Mouse (Mus musculus): ENCODE measurements around the gene Hes3.

Hes3 gene

DNA sequence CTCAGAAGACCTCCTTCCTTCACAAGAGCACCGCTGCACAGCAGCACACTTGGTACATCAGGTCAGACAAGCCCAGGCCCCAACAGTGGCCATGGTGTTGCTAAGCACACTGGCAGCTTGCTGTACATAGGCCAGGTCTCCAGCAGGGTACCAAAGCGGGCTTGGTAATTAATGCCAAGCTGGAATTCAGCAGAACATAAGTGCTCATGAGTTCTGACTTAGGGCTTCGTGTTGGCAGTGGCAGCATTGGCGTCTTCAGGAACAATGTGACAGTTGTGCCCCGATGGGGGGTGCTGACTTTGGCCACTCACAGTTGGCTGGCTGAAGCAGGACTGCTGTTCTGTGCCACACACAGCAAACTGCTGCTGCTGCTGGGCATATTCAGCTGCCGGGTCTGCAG is 13.2 kb upstream of the Hes3 start:
- DNase-seq: no peak

- no peak for DNase-seq
These were observed 11.7 kb upstream of the Hes3 start for GRCm38 (mm10) chr4:152303172-152303571.

DNA sequence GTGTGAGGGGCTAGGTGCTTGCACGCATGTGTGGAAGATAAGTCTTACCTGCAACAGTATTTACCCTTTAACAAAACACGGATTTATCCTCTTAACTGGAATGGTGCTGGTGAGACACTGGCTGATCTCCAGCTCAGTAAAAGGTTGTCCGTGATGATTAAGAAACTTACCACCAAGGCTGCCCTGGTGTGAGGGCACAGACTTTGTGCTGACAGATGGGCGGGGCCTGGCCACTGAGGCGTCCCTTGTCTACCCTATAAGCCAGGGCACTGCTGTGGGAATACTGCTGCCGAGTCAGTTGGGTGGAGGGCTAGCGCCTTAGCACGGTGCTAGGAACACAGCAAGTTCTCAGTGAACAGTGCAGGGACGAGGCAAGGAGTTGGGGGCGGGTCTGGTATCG is 10.6 kb upstream of the Hes3 start:
- no peak for DNase-seq

DNA sequence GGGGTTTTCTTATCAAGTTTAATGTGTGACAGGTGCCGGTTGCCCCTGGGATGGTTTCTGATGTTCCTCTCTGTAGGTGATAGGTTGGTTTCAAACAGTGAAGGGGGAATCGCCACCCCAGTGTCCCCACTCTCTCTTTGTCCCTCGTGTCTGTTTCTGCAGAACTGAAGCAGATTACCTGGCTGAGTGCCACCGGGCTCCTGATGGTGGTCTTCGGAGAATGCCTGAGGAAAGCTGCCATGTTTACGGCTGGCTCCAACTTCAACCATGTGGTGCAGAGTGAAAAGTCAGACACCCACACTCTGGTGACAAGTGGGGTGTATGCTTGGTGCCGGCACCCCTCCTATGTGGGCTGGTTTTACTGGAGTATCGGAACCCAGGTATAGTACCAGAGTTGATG is 8.9 kb upstream of the Hes3 start:
- DNase-seq: no peak

- DNase-seq: no peak
These were observed 7.4 kb upstream of the Hes3 start for GRCm38 (mm10) chr4:152298836-152299235.

DNA sequence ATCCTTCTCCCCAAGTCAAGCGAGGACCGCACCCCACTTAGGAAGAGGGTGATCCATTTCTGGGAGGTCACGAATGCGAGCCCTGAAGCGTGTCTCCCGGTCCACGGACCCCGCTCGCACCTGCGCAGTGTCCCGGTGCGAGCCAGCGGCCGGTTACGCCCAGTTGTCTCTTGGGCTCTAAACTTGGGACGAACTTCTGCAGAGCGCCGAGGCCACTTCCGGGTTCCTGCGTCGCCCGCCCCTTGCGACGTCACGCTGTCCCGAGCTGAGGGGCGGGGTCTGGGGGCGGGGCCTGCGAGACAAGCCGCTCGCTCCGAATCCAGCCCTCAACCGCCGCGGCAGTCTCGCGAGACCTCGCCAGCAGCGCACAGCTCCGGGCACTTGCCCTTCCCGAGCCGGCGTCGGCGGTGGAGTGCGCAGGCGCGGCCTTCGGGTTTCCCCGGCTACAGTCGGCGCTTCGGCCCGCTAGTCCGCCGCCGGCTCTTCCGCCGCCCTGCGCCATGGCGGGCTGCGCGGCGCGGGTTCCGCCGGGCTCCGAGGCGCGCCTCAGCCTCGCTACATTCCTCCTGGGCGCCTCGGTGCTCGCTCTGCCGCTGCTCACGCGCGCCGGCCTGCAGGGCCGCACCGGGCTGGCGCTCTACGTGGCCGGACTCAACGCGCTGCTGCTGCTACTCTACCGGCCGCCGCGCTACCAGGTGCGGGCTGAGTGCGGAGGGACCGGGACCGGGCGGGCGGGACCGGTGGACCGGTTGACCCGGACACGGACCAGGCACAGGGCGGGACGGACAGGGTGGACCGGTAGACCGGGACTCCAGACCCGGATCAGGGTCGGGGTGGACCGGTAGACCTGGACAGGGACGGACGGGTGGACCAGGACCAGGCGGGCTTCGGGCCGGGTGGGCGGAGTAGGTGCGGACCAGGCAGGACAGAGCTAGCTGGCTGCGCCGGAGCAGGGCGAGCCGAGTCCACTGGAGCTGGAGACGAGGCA is 5.7 kb upstream of the Hes3 start, which contains the start of gene Icmt:
Gene Icmt, plus strand, starts transcription at position 354 of the 988 bp plus-strand sequence.
- peak; percentile 99 for DNase-seq

DNA sequence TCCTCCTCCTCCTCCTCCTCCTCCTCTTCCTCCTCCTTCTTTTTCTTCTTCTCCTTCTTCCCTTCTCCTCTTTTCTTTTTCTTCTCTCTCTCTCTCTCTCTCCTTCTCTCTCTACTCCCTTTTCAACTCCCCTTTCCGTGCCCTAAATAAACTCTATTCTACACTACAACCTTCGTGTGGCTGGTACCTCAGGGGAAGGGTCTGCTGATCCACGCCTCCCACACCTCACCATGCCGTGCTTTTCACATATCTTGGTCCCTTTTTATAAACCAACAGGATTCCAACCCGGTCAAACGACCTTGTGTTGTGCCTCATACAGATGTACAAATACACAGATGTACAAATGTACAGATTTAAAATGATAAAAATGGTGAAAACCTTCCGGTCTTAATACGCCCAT is 4.9 kb upstream of the Hes3 start:
- no peak for DNase-seq

- no peak for DNase-seq
These were observed 4.5 kb upstream of the Hes3 start for GRCm38 (mm10) chr4:152295916-152296315.

DNA sequence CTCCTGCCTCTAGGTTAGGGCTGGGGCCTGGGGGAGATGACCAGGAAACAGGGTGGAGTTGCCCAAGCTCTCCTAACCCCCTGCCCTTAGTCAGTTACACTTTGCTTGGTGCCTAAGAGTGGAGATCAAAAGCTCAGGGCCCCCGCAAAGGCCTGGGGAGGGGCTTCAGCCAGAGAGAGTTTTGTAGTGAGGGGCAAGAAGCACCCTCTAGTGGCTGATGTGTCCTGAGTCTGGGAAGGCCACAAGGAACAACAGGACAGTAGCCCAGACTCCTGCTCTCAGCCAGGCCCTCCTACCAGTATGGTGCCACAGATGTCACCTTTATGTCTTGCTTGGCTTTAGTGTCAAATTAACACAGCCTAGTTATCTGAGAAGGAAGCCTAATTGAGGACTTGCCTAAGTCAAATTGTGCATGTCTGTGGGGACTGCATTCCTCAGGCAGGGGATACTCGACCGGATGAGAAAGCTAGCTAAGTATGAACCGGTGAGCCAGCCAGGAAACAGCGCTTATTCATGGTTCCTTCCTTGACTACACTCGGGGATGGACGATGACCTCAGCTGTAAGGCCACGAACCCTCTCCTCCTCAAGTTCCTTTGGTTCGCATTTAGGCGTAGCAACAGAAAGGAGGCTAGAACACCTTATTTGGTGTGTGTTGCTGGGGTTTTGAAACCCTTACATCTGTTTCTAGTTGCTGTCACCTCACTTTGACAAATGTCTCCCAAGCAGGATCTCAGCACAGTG is 2.9 kb upstream of the Hes3 start:
- DNase-seq: no peak

DNA sequence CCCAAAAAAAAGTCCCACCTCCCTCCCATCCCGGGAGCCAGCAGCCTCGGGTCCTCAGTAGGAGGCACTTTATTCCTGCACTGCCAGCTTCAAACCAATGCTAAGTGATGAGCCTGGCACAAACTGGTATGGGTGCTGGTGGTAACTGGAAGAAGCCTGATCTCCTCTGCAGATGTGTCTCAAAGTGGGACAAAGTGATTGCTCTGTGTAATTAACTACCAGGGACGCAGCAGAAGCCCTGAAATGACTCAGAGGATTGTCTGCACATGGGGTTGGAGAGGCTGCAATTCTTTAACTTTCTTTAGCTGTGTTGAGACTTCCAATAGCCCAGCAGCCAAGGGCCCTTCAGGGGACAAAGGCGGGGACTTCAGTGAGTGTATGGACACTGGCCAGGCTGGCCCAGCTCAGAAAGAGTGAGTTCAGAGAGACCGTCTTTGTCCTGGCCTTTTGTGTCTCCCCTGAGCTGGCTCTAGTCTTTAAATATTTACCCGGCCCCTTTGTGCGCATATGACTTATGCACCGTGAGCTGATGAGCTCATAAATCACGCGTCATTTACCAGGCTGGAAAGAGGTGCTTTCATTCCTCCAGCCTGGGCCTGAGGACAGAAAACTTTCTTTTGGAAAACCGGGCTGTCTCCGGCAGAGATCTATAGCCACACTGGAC is 772 bp upstream of the Hes3 start:
- DNase-seq: no peak

DNA sequence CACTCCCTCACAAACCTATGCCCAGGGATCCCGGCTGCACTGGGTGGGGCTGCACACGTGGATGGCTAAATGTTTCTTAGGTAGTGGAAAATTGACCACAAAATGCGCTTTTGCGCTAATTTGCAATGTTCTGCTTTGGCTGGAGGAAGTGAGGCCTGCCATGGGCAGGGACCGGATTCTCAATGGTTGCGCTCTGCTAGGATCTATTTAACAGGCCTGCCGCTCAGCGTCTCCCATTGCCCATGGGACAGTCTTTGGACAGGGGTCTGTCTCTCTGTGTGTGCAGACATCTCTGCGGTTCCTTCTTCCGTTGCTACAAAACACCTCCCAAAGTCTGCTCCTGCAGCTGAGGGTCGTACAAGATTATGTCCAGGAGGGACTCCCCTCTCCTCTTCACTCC is 471 bp downstream of the Hes3 start:
- DNase-seq: no peak

DNA sequence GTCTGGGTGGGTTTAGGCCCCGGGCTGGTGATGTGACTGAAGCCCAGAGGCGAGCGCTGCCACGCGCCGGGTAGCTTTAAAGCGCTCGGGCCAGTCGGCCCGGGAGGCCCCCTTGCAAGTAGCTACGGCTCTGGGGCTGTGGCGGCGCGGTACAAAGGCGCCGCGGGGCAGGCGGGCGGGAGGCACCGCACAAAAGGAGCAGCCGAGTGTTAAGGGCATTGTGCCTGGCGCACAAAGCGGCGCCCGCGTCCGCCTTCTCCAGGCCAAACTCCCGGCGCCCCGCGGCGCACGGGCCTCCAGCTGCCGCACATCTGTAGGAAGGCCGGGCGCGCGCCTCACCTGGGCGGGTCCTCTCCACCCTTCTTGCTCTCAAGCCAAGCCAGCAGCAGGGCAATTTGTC is 1.1 kb downstream of the Hes3 start:
- no peak for DNase-seq

DNA sequence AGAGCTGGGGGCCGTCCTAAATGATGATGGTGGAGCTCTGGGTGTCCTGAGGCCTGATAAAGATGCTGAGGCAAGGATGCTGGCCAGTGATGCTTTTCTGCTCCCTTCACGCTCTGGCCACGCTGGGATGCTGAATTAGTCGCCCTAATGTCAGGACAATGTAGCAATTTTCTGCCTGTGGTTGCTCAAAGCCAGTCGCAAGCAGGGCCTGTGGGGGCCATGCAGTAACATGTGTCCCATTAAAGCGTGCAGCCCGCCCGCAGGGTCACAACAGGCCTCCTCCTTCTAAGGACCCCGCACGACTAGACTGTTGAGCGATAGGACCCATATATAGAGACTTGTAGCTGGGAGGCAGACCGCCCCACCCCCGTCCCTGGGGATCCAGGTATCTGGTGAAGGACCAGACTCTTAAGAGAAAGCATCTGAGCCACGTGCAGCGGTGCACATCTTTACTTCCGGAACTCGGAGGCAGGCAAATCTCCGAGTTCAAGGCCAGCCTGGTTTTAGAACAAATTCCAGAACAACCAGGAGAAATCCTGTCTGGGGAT is 3.0 kb downstream of the Hes3 start:
- no peak for DNase-seq

DNA sequence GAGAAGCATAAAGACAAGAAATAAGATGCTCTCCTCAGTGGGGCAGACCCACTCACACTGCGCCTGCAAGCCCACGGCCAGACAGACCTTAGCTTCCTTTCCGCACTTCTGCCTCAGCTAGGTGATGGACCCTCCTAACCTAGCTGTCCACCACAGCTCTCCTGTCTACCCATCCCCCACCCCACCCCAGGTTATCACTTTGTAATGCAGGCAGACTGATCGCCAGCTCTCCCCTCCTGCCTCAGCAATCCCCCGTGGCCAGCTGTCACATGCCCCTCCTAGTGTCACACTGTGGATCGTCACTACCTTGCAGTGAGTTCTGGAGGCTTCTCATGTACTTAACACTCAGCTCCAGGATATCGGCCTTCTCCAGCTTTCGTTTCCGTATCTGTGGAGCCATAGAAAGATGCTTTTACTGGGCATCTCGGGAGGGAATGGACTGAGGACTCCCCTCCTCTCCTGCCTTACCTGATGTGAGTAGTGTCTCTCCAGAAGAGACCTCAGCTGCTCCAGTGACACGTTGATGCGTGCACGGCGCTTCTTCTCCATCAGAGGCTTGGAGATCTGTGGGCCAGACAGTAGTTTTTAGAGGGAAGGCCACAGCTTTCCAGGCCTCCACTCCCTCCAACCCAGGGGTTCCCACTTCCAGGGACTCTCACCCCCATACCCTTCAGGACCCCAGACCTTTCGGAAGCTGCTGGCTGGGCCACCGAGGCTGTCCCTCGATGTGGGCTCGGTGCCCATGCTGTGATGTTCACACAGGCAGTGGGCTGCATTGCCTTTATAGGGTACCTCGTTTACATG is 3.9 kb downstream of the Hes3 start:
- no peak for DNase-seq

DNA sequence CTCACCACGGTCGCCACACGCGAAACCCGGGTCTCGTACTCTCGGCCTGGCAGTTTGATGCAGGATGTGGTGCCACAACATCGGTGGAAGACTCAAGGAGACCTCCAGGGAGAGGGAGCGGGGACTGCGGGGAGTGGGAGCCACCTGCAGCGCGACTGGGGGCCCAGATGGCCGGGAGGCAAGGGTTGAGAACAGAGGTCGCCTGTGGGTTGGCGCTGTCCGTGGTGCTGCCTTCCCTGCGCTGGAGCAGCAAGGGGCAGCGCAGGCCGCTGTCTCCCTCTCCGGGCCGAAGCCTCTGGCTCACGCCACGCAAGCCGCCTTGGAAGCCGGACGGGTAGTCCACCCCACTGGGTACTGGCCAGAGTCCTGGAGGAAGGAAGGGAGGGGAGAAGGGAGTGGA is 4.6 kb downstream of the Hes3 start:
- DNase-seq: peak; percentile 70

- DNase-seq: no peak
These were observed 5.3 kb downstream of the Hes3 start for GRCm38 (mm10) chr4:152286183-152286582.

DNA sequence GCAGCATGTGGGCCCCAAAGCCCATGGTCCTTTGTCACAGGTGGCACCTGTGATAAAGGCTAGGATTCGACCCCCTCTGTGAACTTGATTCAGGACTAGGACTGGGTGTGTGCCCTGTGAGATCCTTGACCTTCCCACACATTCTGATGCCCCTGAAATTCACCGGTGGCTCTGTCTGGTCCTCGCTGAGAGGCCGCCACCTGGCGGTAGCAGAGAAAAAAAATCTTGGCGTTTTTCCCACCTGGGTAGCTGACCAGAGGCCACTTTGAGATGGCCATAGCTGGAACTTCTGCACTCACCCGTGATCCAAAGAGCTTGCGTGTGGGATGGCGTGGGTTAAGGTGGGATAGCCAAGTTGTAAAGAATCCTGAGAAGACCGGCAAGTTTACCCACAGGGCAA is 6.0 kb downstream of the Hes3 start:
- peak; percentile 70 for DNase-seq

DNA sequence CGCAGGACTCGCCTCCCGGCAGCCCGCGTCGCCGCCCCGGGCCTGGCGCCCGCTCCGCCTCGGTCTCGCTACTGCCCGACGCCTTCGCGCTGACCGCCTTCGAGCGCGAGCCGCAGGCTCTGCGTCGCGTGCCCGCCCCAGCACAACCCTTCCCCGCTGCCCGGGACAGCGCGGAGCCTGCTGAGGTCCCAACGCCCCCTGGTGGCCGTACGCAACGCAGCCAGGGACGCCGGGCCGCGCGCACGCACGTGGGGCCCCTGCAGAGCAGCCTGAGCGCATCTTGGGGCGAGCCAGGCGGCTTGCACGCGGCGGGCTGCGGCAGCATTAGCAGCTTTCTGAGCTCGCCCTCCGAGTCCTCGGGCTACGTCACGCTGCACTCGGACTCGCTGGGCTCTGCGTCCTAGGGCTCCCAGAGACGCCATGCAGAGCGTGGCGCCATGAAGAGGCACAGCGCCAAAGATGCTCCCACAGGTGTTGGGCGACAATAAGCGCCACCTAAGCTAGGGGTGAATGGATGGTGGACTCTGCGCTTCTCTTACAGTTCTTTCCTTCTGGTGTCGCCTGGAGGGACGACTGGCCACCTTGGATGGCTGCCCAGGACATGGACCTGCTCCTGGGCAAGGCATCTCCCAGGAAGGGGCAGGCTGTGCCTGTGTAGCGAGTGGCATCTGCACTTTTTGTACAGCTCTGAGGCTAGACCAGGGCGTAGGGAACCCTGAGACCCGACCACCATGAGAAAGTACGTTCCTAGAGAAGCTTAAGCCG is 8.1 kb downstream of the Hes3 start:
- DNase-seq: peak; percentile 86

- DNase-seq: no peak
These were observed 8.7 kb downstream of the Hes3 start for GRCm38 (mm10) chr4:152282721-152283120.

DNA sequence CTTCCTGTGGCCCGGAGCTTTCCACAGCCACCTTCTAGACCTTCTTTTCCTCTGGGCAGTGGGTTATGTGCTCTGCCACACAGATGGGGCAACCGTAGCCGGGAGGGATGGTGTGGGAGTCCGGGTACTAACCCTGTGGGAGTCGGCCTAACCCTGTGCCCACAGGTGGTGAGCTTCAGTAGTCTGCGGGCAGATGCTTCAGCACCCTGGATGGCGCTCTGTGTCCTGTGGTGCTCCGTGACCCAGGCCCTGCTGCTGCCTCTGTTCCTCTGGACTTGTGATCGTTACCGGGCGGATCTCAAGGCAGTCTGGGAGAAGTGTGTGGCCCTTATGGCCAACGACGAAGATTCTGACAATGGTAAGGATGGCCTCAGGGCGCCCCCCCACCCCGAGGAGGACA is 9.9 kb downstream of the Hes3 start:
- DNase-seq: no peak

DNA sequence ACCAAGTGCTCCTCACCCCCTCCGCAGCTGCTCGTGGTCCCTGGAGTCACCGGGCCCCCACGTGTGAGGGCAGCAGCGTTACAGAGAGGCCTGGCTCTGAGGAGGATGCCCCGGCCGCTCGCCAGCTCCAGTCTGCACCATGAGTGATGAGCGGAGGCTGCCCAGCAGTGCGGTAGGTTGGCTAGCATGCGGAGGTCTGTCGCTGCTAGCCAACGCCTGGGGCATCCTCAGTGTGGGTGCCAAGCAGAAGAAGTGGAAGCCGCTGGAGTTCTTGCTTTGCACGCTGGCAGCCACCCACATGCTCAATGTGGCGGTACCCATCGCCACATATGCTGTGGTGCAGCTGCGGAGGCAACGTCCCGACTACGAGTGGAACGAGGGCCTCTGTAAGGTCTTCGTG is 12.5 kb downstream of the Hes3 start:
- no peak for DNase-seq

- no peak for DNase-seq
These were observed 13.5 kb downstream of the Hes3 start for GRCm38 (mm10) chr4:152277916-152278315.
